ENCODE assay signal across 8 mouse cellular contexts in genomic region chr9:97068201-97069095, GRCm38 (mm10). TPM values are rescaled to one million over a fixed set of nuclear protein-coding genes. Genes with fewer than 3 reads are reported as not detected.
DNase-seq lines count a peak whose midpoint lies in the region; ATAC-seq lines count a peak whose summit lies in the region.

No protein-coding gene starts in this region.

- WGBS in embryonic facial prominence, embryonic 11.5 days = 51% methylated on average over 9 of the region's 9 CpGs
- 57% methylated on average over 9 of the region's 9 CpGs for WGBS in limb, embryonic 11.5 days
- WGBS in midbrain, embryonic 15.5 days = 52% methylated on average over 9 of the region's 9 CpGs

- no peak overlapping the region for H3K9ac ChIP-seq in embryonic facial prominence, embryonic 11.5 days (replicated peaks; ENCODE audit: low read length)
- no peak overlapping the region for H3K9ac ChIP-seq in limb, embryonic 11.5 days (ENCODE audit: low read length)
- no peak overlapping the region for H3K9ac ChIP-seq in midbrain, embryonic 15.5 days

- no peaks in the 10 kb centered on the region for H3K9me3 ChIP-seq in embryonic facial prominence, embryonic 11.5 days (replicated peaks; ENCODE audit: control insufficient read depth, low read length)
- no peaks in the 10 kb centered on the region for H3K9me3 ChIP-seq in limb, embryonic 11.5 days (ENCODE audit: control insufficient read depth, low read length)
- H3K9me3 ChIP-seq in midbrain, embryonic 15.5 days = no peaks in the 10 kb centered on the region

- ATAC-seq in embryonic facial prominence, embryonic 11.5 days (replicated peaks; ENCODE audit: insufficient number of reproducible peaks, low FRiP score, low TSS enrichment, low read depth) = peak; percentile 77
- peak; percentile 80 for ATAC-seq in limb, embryonic 11.5 days (ENCODE audit: insufficient number of reproducible peaks, low FRiP score, low TSS enrichment, low read depth)
- ATAC-seq in midbrain, embryonic 15.5 days (replicated peaks) = peak; percentile 86

- no peak overlapping the region for H3K27ac ChIP-seq in embryonic facial prominence, embryonic 11.5 days (replicated peaks; ENCODE audit: low read depth, low read length)
- H3K27ac ChIP-seq in limb, embryonic 11.5 days (replicated peaks; ENCODE audit: low read depth, low read length) = no peak overlapping the region
- no peak overlapping the region for H3K27ac ChIP-seq in midbrain, embryonic 15.5 days

- H3K4me3 ChIP-seq in embryonic facial prominence, embryonic 11.5 days (ENCODE audit: low read depth, low read length) = no peak overlapping the region
- no peak overlapping the region for H3K4me3 ChIP-seq in limb, embryonic 11.5 days (ENCODE audit: low read depth, low read length)
- H3K4me3 ChIP-seq in midbrain, embryonic 15.5 days = no peak overlapping the region

- no peaks in the 10 kb centered on the region for H3K27me3 ChIP-seq in embryonic facial prominence, embryonic 11.5 days (ENCODE audit: control insufficient read depth, insufficient read depth, low read length)
- H3K27me3 ChIP-seq in limb, embryonic 11.5 days (ENCODE audit: control insufficient read depth, insufficient read depth, low read length) = no peaks in the 10 kb centered on the region
- H3K27me3 ChIP-seq in midbrain, embryonic 15.5 days (replicated peaks) = no peaks in the 10 kb centered on the region

- DNase-seq in A20 (ENCODE audit: low read depth, low spot score) = peak; percentile 80
- DNase-seq in adrenal gland, postnatal 25 days = peak; percentile 78
- peak; percentile 96 for DNase-seq in embryonic facial prominence, embryonic 11.5 days (ENCODE audit: low spot score)
- DNase-seq in heart, adult 8-10 months (ENCODE audit: low spot score) = peak; percentile 80
- peak; percentile 86 for DNase-seq in kidney, adult 9 months
- peak; percentile 89 for DNase-seq in limb, embryonic 11.5 days (ENCODE audit: low spot score)
- peak; percentile 19 to 69 for DNase-seq in spleen, adult 18-20 months

- H3K36me3 ChIP-seq in embryonic facial prominence, embryonic 11.5 days (replicated peaks; ENCODE audit: control insufficient read depth, insufficient read depth, low read depth, low read length) = no peaks in the 10 kb centered on the region
- no peaks in the 10 kb centered on the region for H3K36me3 ChIP-seq in limb, embryonic 11.5 days (ENCODE audit: control insufficient read depth, insufficient read depth, low read length)
- H3K36me3 ChIP-seq in midbrain, embryonic 15.5 days (replicated peaks) = no peaks in the 10 kb centered on the region

- H3K4me2 ChIP-seq in embryonic facial prominence, embryonic 11.5 days (ENCODE audit: low read depth, low read length) = no peak overlapping the region
- H3K4me2 ChIP-seq in limb, embryonic 11.5 days (ENCODE audit: low read depth, severe bottlenecking) = no peak overlapping the region
- H3K4me2 ChIP-seq in midbrain, embryonic 15.5 days = no peak overlapping the region

- no peaks in the 10 kb centered on the region for H3K4me1 ChIP-seq in embryonic facial prominence, embryonic 11.5 days (ENCODE audit: control insufficient read depth, insufficient read depth, low read length)
- H3K4me1 ChIP-seq in limb, embryonic 11.5 days (ENCODE audit: control insufficient read depth, insufficient read depth, low read length) = peaks cover 2% of the 10 kb centered on the region; the same call in 1 of the 2 replicates
- H3K4me1 ChIP-seq in midbrain, embryonic 15.5 days = 0 out of 2 replicates have a peak, but pooled peaks cover 3% of the 10 kb centered on the region

RNA-seq across cellular contexts. Expression of gene Slc25a36, which starts 42.5 kb away (rescaled TPM):
- total RNA-seq in adrenal gland, postnatal 25 days (2021) = 76.6 and 105 TPM in 2 replicates
- 97.3 and 99.9 TPM in 2 replicates for polyA plus RNA-seq in embryonic facial prominence, embryonic 11.5 days (2014; fragmentation: Nextera tagmentation; extraction: Ambion mirVana)
- total RNA-seq in heart, adult 8-10 months (2022) = 10 to 100 TPM; 38.7 to 46.7 (median 40.4) TPM
- polyA plus RNA-seq in limb, embryonic 11.5 days (2014; fragmentation: Nextera tagmentation; extraction: Ambion mirVana) = 75.6 and 88.6 TPM in 2 replicates
- polyA plus RNA-seq in midbrain, embryonic 15.5 days (2015; fragmentation: Nextera tagmentation; extraction: Ambion mirVana) = 68.4 and 76.7 TPM in 2 replicates

RNA-seq across cellular contexts. Expression of gene Spsb4, which starts 49.8 kb away (rescaled TPM):
- total RNA-seq in adrenal gland, postnatal 25 days (2021) = 0.86 and 1.2 TPM in 2 replicates
- polyA plus RNA-seq in embryonic facial prominence, embryonic 11.5 days (2014; fragmentation: Nextera tagmentation; extraction: Ambion mirVana) = 39.7 TPM in 2 replicates
- total RNA-seq in heart, adult 8-10 months (2022) = 1 to 10 TPM; 3.3 to 4.9 (median 4.3) TPM
- polyA plus RNA-seq in limb, embryonic 11.5 days (2014; fragmentation: Nextera tagmentation; extraction: Ambion mirVana) = 44.5 and 45.8 TPM in 2 replicates
- polyA plus RNA-seq in midbrain, embryonic 15.5 days (2015; fragmentation: Nextera tagmentation; extraction: Ambion mirVana) = 31.7 and 39.0 TPM in 2 replicates

Comparison
In these comparisons a context has a peak if more than half of its experiments do, and no peak if none do; other contexts are left out.
1. DNase-seq: peak in every context shown above with its lines; median percentile 96 in embryonic facial prominence, embryonic 11.5 days; 89 in limb, embryonic 11.5 days; 86 in kidney, adult 9 months; 80 in A20; 80 in heart, adult 8-10 months; 78 in adrenal gland, postnatal 25 days; 44 in spleen, adult 18-20 months.